Mouse (Mus musculus): ENCODE results near the gene Rack1. TPM values are rescaled to one million over a fixed set of nuclear protein-coding genes. Genes with fewer than 3 reads are reported as not detected.
"Not testable (repeated sequence)": the region's sequence is repeated elsewhere in the genome, so short reads cannot be mapped to it uniquely, and the experiment has no call there.

The Rack1 gene
- total and polyA plus RNA-seq, 2 experiments from 2014 or later: 292 to 1,323 TPM

- H3K9me3 ChIP-seq (replicated peaks; ENCODE audit: control insufficient read depth, low read length): no peaks in the 10 kb centered on the region
- peaks cover 21% of the 10 kb centered on the region for H3K4me1 ChIP-seq (ENCODE audit: control insufficient read depth, insufficient read depth)
- no peak overlapping the region for H3K4me2 ChIP-seq (ENCODE audit: low read depth, low read length)
- H3K27me3 ChIP-seq (ENCODE audit: control insufficient read depth, insufficient read depth, low read length): no peaks in the 10 kb centered on the region
- no peak for TF ChIP-seq CTCF (IDR thresholded peaks at IDR 0.05; ENCODE audit: low read depth)
- TF ChIP-seq EP300 (IDR thresholded peaks at IDR 0.05; ENCODE audit: low read depth): no peak
- no peak overlapping the region for H3K9ac ChIP-seq (replicated peaks; ENCODE audit: low read depth, low read length)
- peak overlapping the region; percentile 46 for H3K27ac ChIP-seq (ENCODE audit: low read depth)
- ATAC-seq (ENCODE audit: insufficient read depth, low read depth) (no peak), DNase-seq (ENCODE audit: low spot score) (no peak)
- H3K4me3 ChIP-seq (ENCODE audit: low read depth, low read length): no peak overlapping the region
- H3K36me3 ChIP-seq (replicated peaks; ENCODE audit: control insufficient read depth, insufficient read depth, low read length): no peaks in the 10 kb centered on the region
Observed at GRCm38 (mm10) chr11:48820308-48820674, 20.2 kb downstream of the Rack1 start.

DNA sequence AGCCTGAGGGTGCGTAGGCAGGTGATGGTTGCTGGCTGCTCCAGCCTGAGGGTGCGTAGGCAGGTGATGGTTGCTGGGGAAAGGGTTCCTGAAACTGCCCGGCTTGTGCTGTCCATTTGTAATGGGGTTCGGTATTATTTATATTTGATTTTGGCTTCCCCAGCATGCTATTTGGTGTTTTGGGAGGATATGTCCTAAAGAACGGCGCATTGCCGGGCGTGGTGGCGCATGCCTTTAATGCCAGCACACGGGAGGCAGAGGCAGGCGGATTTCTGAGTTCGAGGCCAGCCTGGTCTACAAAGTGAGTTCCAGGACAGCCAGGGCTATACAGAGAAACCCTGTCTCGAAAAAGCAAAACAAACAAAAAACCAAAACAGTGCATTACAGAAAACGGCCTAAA, 21.2 kb downstream of the Rack1 start:
- ATAC-seq (ENCODE audit: insufficient read depth, low read depth); H3K4me2 ChIP-seq (ENCODE audit: low read depth, low read length); H3K4me3 ChIP-seq (ENCODE audit: low read depth, low read length); H3K27ac ChIP-seq (ENCODE audit: low read depth); H3K9me3 ChIP-seq (replicated peaks; ENCODE audit: control insufficient read depth, low read length); H3K36me3 ChIP-seq (replicated peaks; ENCODE audit: control insufficient read depth, insufficient read depth, low read length); H3K27me3 ChIP-seq (ENCODE audit: control insufficient read depth, insufficient read depth, low read length); DNase-seq (ENCODE audit: low spot score); H3K9ac ChIP-seq (replicated peaks; ENCODE audit: low read depth, low read length): not testable (repeated sequence)
- WGBS: 79% methylated on average over 14 of the region's 14 CpGs
- H3K4me1 ChIP-seq (ENCODE audit: control insufficient read depth, insufficient read depth): peaks cover 11% of the 10 kb centered on the region

- TF ChIP-seq CTCF (IDR thresholded peaks at IDR 0.05; ENCODE audit: low read depth) (no peak), EP300 (IDR thresholded peaks at IDR 0.05; ENCODE audit: low read depth) (no peak)
- Histone ChIP-seq H3K9ac (replicated peaks; ENCODE audit: low read depth, low read length) (no peak overlapping the region), H3K4me2 (ENCODE audit: low read depth, low read length) (peak overlapping the region; percentile 64), H3K4me1 (ENCODE audit: control insufficient read depth, insufficient read depth) (peaks cover 13% of the 10 kb centered on the region; the same call in 1 of the 2 replicates), H3K27ac (ENCODE audit: low read depth) (no peak overlapping the region), H3K27me3 (ENCODE audit: control insufficient read depth, insufficient read depth, low read length) (no peaks in the 10 kb centered on the region), H3K9me3 (replicated peaks; ENCODE audit: control insufficient read depth, low read length) (no peaks in the 10 kb centered on the region), H3K36me3 (replicated peaks; ENCODE audit: control insufficient read depth, insufficient read depth, low read length) (no peaks in the 10 kb centered on the region), H3K4me3 (ENCODE audit: low read depth, low read length) (peak overlapping the region; percentile 38)
- ATAC-seq (ENCODE audit: insufficient read depth, low read depth): no peak
- WGBS: 42% methylated on average over 14 of the region's 14 CpGs
- no peak for DNase-seq (ENCODE audit: low spot score)
Observed at GRCm38 (mm10) chr11:48822768-48823512, 22.8 kb downstream of the Rack1 start.

DNA sequence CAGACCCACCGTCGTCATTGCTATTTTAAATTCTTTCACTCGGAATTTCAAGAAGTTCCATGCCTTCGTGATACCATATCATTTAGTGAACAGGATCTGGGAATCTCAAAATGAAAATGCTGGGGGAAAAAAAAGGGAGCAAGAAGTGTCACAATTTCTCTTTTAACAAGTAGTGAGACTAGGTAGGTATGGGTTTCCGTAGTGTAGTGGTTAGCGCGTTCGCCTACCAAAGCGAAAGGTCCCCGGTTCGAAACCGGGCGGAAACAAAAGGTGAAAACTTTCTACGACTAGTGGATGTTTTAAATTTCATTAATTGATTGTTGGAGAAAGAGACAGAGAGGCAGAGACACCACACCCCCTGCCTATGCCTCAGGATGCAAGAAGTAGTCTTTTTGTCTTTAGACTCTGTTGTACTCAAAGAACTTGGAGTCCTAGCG, 23.4 kb downstream of the Rack1 start:
- WGBS: 3% methylated on average over 15 of the region's 15 CpGs
- peak overlapping the region; percentile 64 for H3K4me2 ChIP-seq (ENCODE audit: low read depth, low read length)
- TF ChIP-seq EP300 (IDR thresholded peaks at IDR 0.05; ENCODE audit: low read depth): no peak
- no peak for TF ChIP-seq CTCF (IDR thresholded peaks at IDR 0.05; ENCODE audit: low read depth)
- H3K4me1 ChIP-seq (ENCODE audit: control insufficient read depth, insufficient read depth): peaks cover 13% of the 10 kb centered on the region; the same call in 1 of the 2 replicates
- DNase-seq (ENCODE audit: low spot score) (peak; percentile 30), ATAC-seq (ENCODE audit: insufficient read depth, low read depth) (no peak)
- peak overlapping the region; percentile 38 for H3K4me3 ChIP-seq (ENCODE audit: low read depth, low read length)
- peak overlapping the region; percentile 16; the same call in 1 of the 2 replicates for H3K9ac ChIP-seq (replicated peaks; ENCODE audit: low read depth, low read length)
- H3K9me3 ChIP-seq (replicated peaks; ENCODE audit: control insufficient read depth, low read length): no peaks in the 10 kb centered on the region
- no peaks in the 10 kb centered on the region for H3K36me3 ChIP-seq (replicated peaks; ENCODE audit: control insufficient read depth, insufficient read depth, low read length)
- H3K27me3 ChIP-seq (ENCODE audit: control insufficient read depth, insufficient read depth, low read length): no peaks in the 10 kb centered on the region
- H3K27ac ChIP-seq (ENCODE audit: low read depth): no peak overlapping the region

GRCm38 (mm10) chr11:48824311-48824830, 24.2 kb downstream of the Rack1 start:
- no peak for ATAC-seq (ENCODE audit: insufficient read depth, low read depth)
- no peaks in the 10 kb centered on the region for H3K27me3 ChIP-seq (ENCODE audit: control insufficient read depth, insufficient read depth, low read length)
- H3K4me2 ChIP-seq (ENCODE audit: low read depth, low read length): peak overlapping the region; percentile 64
- no peaks in the 10 kb centered on the region for H3K9me3 ChIP-seq (replicated peaks; ENCODE audit: control insufficient read depth, low read length)
- H3K4me1 ChIP-seq (ENCODE audit: control insufficient read depth, insufficient read depth): peaks cover 13% of the 10 kb centered on the region; the same call in 1 of the 2 replicates
- no peak overlapping the region for H3K27ac ChIP-seq (ENCODE audit: low read depth)
- TF ChIP-seq EP300 (IDR thresholded peaks at IDR 0.05; ENCODE audit: low read depth): no peak
- TF ChIP-seq CTCF (IDR thresholded peaks at IDR 0.05; ENCODE audit: low read depth): no peak
- H3K4me3 ChIP-seq (ENCODE audit: low read depth, low read length): peak overlapping the region; percentile 38
- no peak overlapping the region for H3K9ac ChIP-seq (replicated peaks; ENCODE audit: low read depth, low read length)
- no peaks in the 10 kb centered on the region for H3K36me3 ChIP-seq (replicated peaks; ENCODE audit: control insufficient read depth, insufficient read depth, low read length)
- no peak for DNase-seq (ENCODE audit: low spot score)
- 12% methylated on average over 22 of the region's 22 CpGs for WGBS

Measured in heart, postnatal 0 days (tissue).